Mouse (Mus musculus) cerebellum, adult 2 months (tissue): ENCODE data around the gene Cct6b. TPM values are rescaled to one million over a fixed set of nuclear protein-coding genes. Genes with fewer than 3 reads are reported as not detected.
"Not testable (repeated sequence)": the region's sequence is repeated elsewhere in the genome, so short reads cannot be mapped to it uniquely, and the experiment has no call there.

Source experiments
- DNase-seq, 2 experiments: peaks; one replicate each; pipeline ENCODE4 v3.0.0; 2021
- H3K27ac ChIP-seq: fragments of 200-500 bp; 2 replicates; pipeline ENCODE4 v1.5.1; 2012; ENCODE audit warnings: low read length, control low read depth, inconsistent platforms; ENCODE audit not compliant: insufficient read depth
- H3K27me3 ChIP-seq: fragments of 200-500 bp; 2 replicates; pipeline ENCODE4 v1.6.1; 2012; ENCODE audit warnings: inconsistent platforms, mild to moderate bottlenecking, low read length, moderate library complexity; ENCODE audit not compliant: control insufficient read depth, insufficient read depth
- H3K4me1 ChIP-seq: fragments of 200-500 bp; 2 replicates; pipeline ENCODE4 v1.6.1; 2011; ENCODE audit warnings: low read length; ENCODE audit not compliant: control insufficient read depth, insufficient read depth
- H3K4me3 ChIP-seq: fragments of 200-500 bp; replicated peaks from 2 replicates; pipeline ENCODE3; 2011; ENCODE audit warnings: mild to moderate bottlenecking, low read depth, low read length, control low read depth; ENCODE audit not compliant: insufficient read depth
- CTCF ChIP-seq: fragments of 200-500 bp; IDR thresholded peaks from 2 replicates; pipeline ENCODE4 v1.5.1; 2011; ENCODE audit warnings: low read depth, mild to moderate bottlenecking, control low read depth, low read length, moderate library complexity, borderline replicate concordance; ENCODE audit not compliant: insufficient read depth
- POLR2A ChIP-seq: fragments of 200-500 bp; IDR thresholded peaks from 2 replicates; pipeline ENCODE4 v1.6.1; 2011; ENCODE audit warnings: low read length, control low read depth, borderline replicate concordance; ENCODE audit not compliant: insufficient read depth
- WGBS: fragments of 180-500 bp; shearing (Covaris S2); methylation state at CpG from one replicate; pipeline ENCODE4 v1.1.7; 2018; 5-methylcytosine and 5-hydroxymethylcytosine counted together
- polyA plus RNA-seq: library from polyadenylated mRNA; depleted of rRNA; stranded (reverse); fragments of >200 nt; gene quantifications from 2 replicates; pipeline ENCODE4 v1.2.3, GENCODE M21; 2012

Gene Cct6b
- polyA plus RNA-seq, 1 experiment: 0.23 TPM

DNA sequence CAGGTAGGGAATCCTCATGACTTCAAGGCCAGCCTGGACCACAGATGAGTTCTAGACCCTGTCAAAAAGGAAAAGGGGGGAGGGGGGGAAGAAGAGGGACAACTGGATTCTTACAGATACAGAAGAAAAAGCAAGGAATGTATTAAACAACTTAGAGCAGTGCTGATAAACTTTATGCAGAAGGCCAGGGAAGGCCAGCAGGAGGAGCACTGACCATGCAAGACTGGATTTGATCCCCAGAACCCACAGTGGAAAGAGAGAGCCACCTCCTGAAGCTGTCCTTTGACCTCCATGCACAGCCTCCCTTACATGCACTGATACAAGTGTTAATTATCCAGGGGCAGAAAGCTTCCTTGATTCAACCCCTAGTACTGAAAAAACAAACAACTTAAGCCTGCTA, 29.9 kb downstream of the Cct6b start:
- no peak for TF ChIP-seq POLR2A
- no peak for TF ChIP-seq CTCF
- H3K27ac ChIP-seq: no peak overlapping the region
- no peaks in the 10 kb centered on the region for H3K4me1 ChIP-seq
- H3K4me3 ChIP-seq: no peak overlapping the region
- DNase-seq: no peak
- no peaks in the 10 kb centered on the region for H3K27me3 ChIP-seq

DNA sequence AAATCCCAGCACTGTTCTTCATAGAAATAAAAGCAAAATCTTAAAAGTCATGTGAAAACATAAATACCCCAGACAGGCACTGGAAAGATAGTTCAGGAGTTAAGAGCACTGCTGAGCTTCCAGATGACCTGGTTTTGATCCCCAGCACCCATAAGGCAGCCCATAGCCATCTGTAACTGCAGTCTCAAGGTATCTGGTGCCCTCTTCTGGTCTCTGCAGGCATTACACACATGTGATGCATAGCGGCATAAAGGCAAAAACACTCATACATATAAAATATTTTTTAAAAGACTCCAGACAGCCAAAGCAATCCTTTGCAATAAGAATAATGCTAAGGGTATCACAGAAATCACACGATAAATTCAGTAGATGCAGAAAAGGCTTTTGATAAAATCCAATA, 37.3 kb downstream of the Cct6b start:
- Histone ChIP-seq H3K27me3 (no peaks in the 10 kb centered on the region), H3K4me1 (no peaks in the 10 kb centered on the region), H3K27ac (no peak overlapping the region), H3K4me3 (no peak overlapping the region)
- DNase-seq: no peak
- TF ChIP-seq CTCF: no peak
- no peak for TF ChIP-seq POLR2A
- 95% methylated on average over 2 of the region's 2 CpGs for WGBS

GRCm38 (mm10) chr11:82719294-82719693, 44.8 kb downstream of the Cct6b start:
- Histone ChIP-seq H3K4me3 (no peak overlapping the region), H3K27ac (no peak overlapping the region), H3K27me3 (no peaks in the 10 kb centered on the region), H3K4me1 (no peaks in the 10 kb centered on the region)
- TF ChIP-seq POLR2A: no peak
- no peak for TF ChIP-seq CTCF
- WGBS: 77% methylated on average over 12 of the region's 12 CpGs
- DNase-seq: no peak

GRCm38 (mm10) chr11:82712681-82713080, 51.4 kb downstream of the Cct6b start:
- TF ChIP-seq POLR2A: no peak
- no peak for TF ChIP-seq CTCF
- WGBS: 43% methylated on average over 3 of the region's 3 CpGs
- H3K4me1 ChIP-seq: 0 out of 2 replicates have a peak, but pooled peaks cover under 1% of the 10 kb centered on the region
- no peak for DNase-seq
- no peak overlapping the region for H3K4me3 ChIP-seq
- H3K27ac ChIP-seq: no peak overlapping the region
- H3K27me3 ChIP-seq: no peaks in the 10 kb centered on the region

GRCm38 (mm10) chr11:82708934-82709333, 55.2 kb downstream of the Cct6b start:
- Histone ChIP-seq H3K27ac (no peak overlapping the region), H3K4me3 (no peak overlapping the region), H3K4me1 (0 out of 2 replicates have a peak, but pooled peaks cover 2% of the 10 kb centered on the region), H3K27me3 (no peaks in the 10 kb centered on the region)
- TF ChIP-seq POLR2A (no peak), CTCF (0 out of 2 replicates have a peak, but pooled peaks have one; percentile 9)
- WGBS: 86% methylated on average over 4 of the region's 4 CpGs
- no peak for DNase-seq

DNA sequence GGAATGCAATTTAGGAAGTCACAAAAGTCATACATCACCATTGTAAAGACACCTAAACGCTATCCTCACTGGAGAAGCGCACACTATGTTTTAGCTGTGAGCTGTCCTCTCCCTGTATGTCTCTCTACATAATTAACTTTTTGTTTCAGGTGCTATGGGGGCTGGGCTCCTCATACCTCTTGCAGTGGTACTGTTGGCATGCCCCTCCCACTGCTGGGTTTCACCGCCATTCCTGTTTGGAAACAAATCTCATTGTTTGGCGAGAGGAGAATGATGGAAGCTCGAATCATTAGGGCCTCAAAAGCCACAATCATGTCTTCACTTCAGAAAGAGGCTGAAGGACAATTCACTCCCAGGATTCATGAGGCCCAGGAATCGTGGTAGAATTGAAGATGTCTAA, 59.0 kb downstream of the Cct6b start:
- WGBS: 83% methylated on average over 6 of the region's 6 CpGs

DNA sequence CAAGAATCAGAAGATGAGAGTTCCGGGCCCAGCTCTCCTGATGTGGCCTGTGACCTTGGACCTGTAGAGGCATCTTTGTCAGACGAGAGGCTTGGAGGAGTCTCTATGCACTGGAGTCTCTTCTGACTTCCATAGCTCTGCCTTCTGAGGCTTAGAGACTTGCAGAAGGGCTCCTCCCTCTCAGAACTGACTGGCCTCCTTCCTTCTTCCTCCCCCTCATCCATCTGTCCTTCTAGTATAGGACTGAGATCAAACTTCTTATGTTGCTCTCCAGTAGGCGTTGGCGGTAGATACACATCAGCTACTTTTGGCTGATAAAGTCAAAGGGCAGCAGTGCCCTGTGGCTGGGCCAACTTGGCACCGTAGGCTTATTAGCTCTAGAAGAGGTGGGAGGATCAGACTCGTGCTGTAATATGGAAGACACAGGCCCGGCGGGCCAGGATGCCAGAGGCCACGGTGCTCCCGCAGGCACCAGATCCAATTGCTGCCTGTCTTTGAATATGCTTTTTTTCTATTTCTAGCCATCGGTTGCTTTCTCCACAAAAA, 64.2 kb downstream of the Cct6b start:
- Histone ChIP-seq H3K4me3 (no peak overlapping the region), H3K27ac (no peak overlapping the region), H3K27me3 (no peaks in the 10 kb centered on the region), H3K4me1 (no peaks in the 10 kb centered on the region)
- 36% methylated on average over 11 of the region's 11 CpGs for WGBS
- TF ChIP-seq CTCF (no peak), POLR2A (no peak)
- no peak for DNase-seq

More for the DNA sequence above, 59.0 kb downstream of the Cct6b start:
- H3K4me3 ChIP-seq: no peak overlapping the region
- H3K27ac ChIP-seq: no peak overlapping the region
- H3K4me1 ChIP-seq: 0 out of 2 replicates have a peak, but pooled peaks cover 2% of the 10 kb centered on the region
- DNase-seq: no peak
- TF ChIP-seq CTCF (no peak), POLR2A (no peak)
- no peaks in the 10 kb centered on the region for H3K27me3 ChIP-seq

- H3K4me3 ChIP-seq: no peak overlapping the region
- no peak for TF ChIP-seq POLR2A
- no peak for TF ChIP-seq CTCF
- no peaks in the 10 kb centered on the region for H3K4me1 ChIP-seq
- H3K27me3 ChIP-seq: no peaks in the 10 kb centered on the region
- 68% methylated on average over 7 of the region's 7 CpGs for WGBS
- no peak for DNase-seq
- H3K27ac ChIP-seq: no peak overlapping the region
These were observed 68.2 kb downstream of the Cct6b start for GRCm38 (mm10) chr11:82695930-82696329.

DNA sequence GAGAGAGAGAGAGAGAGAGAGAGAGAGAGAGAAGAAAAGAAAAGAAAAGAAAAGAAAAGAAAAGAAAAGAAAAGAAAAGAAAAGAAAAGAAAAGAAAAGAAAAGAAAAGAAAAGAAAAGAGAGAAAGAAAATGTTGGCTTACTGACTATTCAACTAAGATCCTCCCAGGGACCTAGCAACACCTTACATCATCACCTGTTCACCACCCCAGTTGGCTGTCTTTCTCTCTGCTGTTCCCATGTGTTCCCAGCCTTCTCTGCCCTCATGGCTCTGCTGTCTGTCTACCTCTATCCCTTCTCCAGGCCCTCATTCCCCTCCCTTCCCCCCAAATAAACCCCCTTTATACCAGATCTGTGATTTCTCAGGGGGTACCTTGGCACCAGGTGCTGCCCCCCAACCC, 69.2 kb downstream of the Cct6b start:
- H3K4me1 ChIP-seq, DNase-seq, H3K27me3 ChIP-seq: not testable (repeated sequence)

More for the DNA sequence above, 69.2 kb downstream of the Cct6b start:
- H3K4me3 ChIP-seq, H3K27ac ChIP-seq: not testable (repeated sequence)
